Mouse (Mus musculus): Measurements from ENCODE around the gene Usp22.

DNA sequence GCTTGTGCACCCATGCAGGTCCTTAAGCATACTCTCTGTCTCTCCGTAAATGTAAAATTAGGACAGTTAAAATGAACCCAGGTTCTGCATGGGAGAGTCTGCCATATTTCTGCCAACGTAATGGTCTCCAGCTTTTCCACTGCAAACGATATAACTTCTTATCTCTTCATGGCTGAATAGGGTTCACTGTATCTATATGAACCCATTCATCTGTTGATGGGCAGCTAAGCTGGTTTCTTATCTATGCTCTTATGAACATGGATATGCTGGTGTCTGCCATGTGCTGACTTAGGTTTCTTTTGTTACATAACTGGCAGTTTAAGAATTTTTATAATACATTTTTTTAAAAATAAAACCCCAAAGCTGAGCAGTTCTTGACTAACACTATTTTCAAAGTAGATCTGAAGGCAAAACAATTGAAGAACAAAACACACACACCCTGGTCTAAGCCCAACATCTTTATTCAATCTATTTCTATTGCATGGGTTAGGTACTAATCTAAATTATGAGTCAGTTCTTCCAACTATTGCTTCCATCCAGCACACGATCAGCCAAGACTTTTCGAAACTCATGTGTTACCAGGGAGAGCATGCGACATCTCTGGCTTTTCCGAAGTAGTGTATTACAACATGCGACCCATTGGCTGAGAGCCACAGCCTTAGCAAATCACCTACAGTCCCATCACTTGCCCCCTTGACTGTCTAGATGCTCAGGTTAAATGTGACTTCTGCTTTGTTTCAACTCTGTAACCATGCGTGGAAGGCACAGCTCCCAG lies 48.3 kb upstream of the Usp22 start:
- no peak for TF ChIP-seq POLR2A (IDR thresholded peaks at IDR 0.05; ENCODE audit: low read depth, low read length)
- TF ChIP-seq CTCF (conservative IDR thresholded peaks at IDR 0.05; ENCODE audit: insufficient read depth, insufficient read length, low read depth, low read length): no peak
